In genomic region chr1:180365180-180365810, GRCm38 (mm10) we compare ENCODE assay signal across 8 mouse cellular contexts. TPM values are rescaled to one million over a fixed set of nuclear protein-coding genes. Genes with fewer than 3 reads are reported as not detected.
DNase-seq lines count a peak whose midpoint lies in the region; ATAC-seq lines count a peak whose summit lies in the region.

No protein-coding gene starts in this region.

- H3K36me3 ChIP-seq in hindbrain, embryonic 14.5 days (replicated peaks; ENCODE audit: control insufficient read depth, insufficient read depth): no peaks in the 10 kb centered on the region

- no peaks in the 10 kb centered on the region for H3K27me3 ChIP-seq in hindbrain, embryonic 14.5 days (ENCODE audit: control insufficient read depth, insufficient read depth, low read length)

- peaks cover 43% of the 10 kb centered on the region for H3K4me1 ChIP-seq in hindbrain, embryonic 14.5 days (replicated peaks; ENCODE audit: control insufficient read depth, insufficient read depth, low read length)

- peak overlapping the region; percentile 64 for H3K9ac ChIP-seq in hindbrain, embryonic 14.5 days

- peak overlapping the region; percentile 59 for H3K4me2 ChIP-seq in hindbrain, embryonic 14.5 days (replicated peaks)

- H3K4me3 ChIP-seq in hindbrain, embryonic 14.5 days (replicated peaks; ENCODE audit: low read length): peak overlapping the region; percentile 34

- peak; percentile 94 for DNase-seq in T-cell, adult 2 months (ENCODE audit: low spot score)
- peak; percentile 96 to 97 for DNase-seq in cerebellum, postnatal 25 days
- peak; percentile 85 for DNase-seq in frontal cortex, postnatal 25 days (ENCODE audit: low spot score in 2 of 2)
- DNase-seq in hindbrain, embryonic 14.5 days (ENCODE audit: low spot score): peak; percentile 94
- DNase-seq in layer of hippocampus, postnatal 36 days: peak; percentile 92 to 95
- DNase-seq in lung, postnatal 25 days (ENCODE audit: low spot score): peak; percentile 97
- peak; percentile 77 for DNase-seq in retina, adult 2 months (ENCODE audit: low read depth, low spot score)
- peak; percentile 97 for DNase-seq in thymus, postnatal 25 days

- peak overlapping the region; percentile 95 for H3K27ac ChIP-seq in hindbrain, embryonic 14.5 days

- no peaks in the 10 kb centered on the region for H3K9me3 ChIP-seq in hindbrain, embryonic 14.5 days (ENCODE audit: control insufficient read depth, low read length)

- ATAC-seq in hindbrain, embryonic 14.5 days (ENCODE audit: low FRiP score): peak; percentile 96

- 2% methylated on average over 29 of the region's 29 CpGs for WGBS in hindbrain, embryonic 14.5 days

RNA-seq across cellular contexts. Expression of gene Itpkb, which starts 35.0 kb away (rescaled TPM):
- 2.7 and 3.0 TPM in 2 replicates for polyA plus RNA-seq in hindbrain, embryonic 14.5 days (2014; fragmentation: Nextera tagmentation; extraction: Ambion mirVana)
- 10 to 100 TPM; 24.2 to 25.2 TPM for total RNA-seq in layer of hippocampus, postnatal 36 days (2021)

Comparison
In these comparisons a context has a peak if more than half of its experiments do, and no peak if none do; other contexts are left out.
1. Peak in every context shown above with its lines: DNase-seq, ATAC-seq, H3K4me3 ChIP-seq and H3K27ac ChIP-seq.